ENCODE assay signal across 17 mouse cellular contexts in the genomic region with DNA sequence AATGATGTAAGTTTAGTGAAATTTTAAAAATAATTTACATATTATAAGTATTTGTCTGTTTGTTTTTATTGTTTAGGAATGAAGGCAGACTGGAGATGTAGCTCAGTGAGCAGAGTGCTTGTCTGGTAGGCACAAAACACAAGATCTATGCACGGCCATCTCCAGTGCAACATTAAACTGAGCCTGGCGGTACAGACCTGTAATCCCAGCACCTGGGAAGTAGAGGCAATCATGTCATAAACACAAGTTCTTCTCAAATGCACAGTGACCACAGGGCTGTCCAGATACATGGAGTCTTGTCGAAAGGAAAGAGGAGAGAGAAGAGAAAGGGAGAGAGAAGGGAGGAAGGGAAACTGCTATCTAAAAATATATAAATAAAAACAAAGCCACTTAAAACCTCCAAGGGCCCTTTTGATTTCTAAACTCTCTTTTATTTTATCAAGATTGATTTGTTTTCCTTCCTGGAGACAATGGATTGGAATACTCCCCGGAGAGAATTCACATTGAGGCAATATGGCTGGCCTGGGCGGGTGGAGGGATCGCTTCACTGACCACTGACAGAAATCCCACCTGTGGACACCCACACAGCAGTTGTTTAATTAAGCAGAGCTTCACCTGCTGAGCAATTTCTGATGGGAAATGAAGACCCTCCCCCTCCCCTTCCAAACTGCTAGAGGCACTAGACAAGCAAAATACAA.
A peak's percentile ranks its signal among the peaks of the same experiment; 100 is the strongest.
DNase-seq lines count a peak whose midpoint lies in the region; ATAC-seq and TF ChIP-seq lines count a peak whose summit lies in the region.
"Had no signal": no experiment of that assay in that cellular context is flagged by ENCODE, and none has a peak within 500 bp of the region (broad histone marks: within the 10 kb centered on the region; RNA-seq: fewer than 3 reads in every experiment).

No protein-coding gene starts in this region.

- H3K9me3 ChIP-seq in midbrain, embryonic 12.5 days: no peaks in the 10 kb centered on the region
- no peaks in the 10 kb centered on the region for H3K9me3 ChIP-seq in midbrain, postnatal 0 days (ENCODE audit: low read length)
- H3K9me3 ChIP-seq in hindbrain, postnatal 0 days (ENCODE audit: low read length): no peaks in the 10 kb centered on the region
- H3K9me3 ChIP-seq in neural tube, embryonic 15.5 days (replicated peaks): no peaks in the 10 kb centered on the region
- H3K9me3 ChIP-seq: embryonic facial prominence, embryonic 13.5 days; heart, embryonic 15.5 days; limb, embryonic 13.5 days had no signal

- no peaks in the 10 kb centered on the region for H3K36me3 ChIP-seq in midbrain, embryonic 12.5 days
- H3K36me3 ChIP-seq in midbrain, postnatal 0 days (ENCODE audit: insufficient read depth, low read length): no peaks in the 10 kb centered on the region
- no peaks in the 10 kb centered on the region for H3K36me3 ChIP-seq in hindbrain, postnatal 0 days (ENCODE audit: insufficient read depth, low read length)
- H3K36me3 ChIP-seq in neural tube, embryonic 15.5 days: no peaks in the 10 kb centered on the region
- H3K36me3 ChIP-seq: embryonic facial prominence, embryonic 13.5 days; heart, embryonic 15.5 days; limb, embryonic 13.5 days had no signal

- ATAC-seq in cerebellum, adult (ENCODE audit: insufficient number of reproducible peaks, low FRiP score, low TSS enrichment): no peak
- ATAC-seq in midbrain, embryonic 12.5 days (ENCODE audit: low FRiP score, low read depth): peak; percentile 45
- ATAC-seq in midbrain, postnatal 0 days (ENCODE audit: low FRiP score): no peak
- peak; percentile 78 for ATAC-seq in hindbrain, postnatal 0 days
- peak; percentile 63; the same call in 1 of the 2 replicates for ATAC-seq in neural tube, embryonic 15.5 days (ENCODE audit: low FRiP score)

- no peak overlapping the region; the same call in 1 of the 2 replicates for H3K27ac ChIP-seq in midbrain, embryonic 12.5 days (replicated peaks)
- H3K27ac ChIP-seq in midbrain, postnatal 0 days (ENCODE audit: low read depth, low read length): no peak overlapping the region
- H3K27ac ChIP-seq in hindbrain, postnatal 0 days: no peak overlapping the region
- H3K27ac ChIP-seq in neural tube, embryonic 15.5 days (replicated peaks): no peak overlapping the region
- H3K27ac ChIP-seq: embryonic facial prominence, embryonic 13.5 days; heart, embryonic 15.5 days; left cerebral cortex, adult 2 months; limb, embryonic 13.5 days; liver, embryonic 14.5 days had no signal

- peak; percentile 2 for DNase-seq in cerebellum, adult 9-11 months
- DNase-seq in midbrain, postnatal 0 days (ENCODE audit: low spot score): no peak
- peak; percentile 69 for DNase-seq in hindbrain, postnatal 0 days (ENCODE audit: low spot score)
- no peak for DNase-seq in gastrocnemius, postnatal 10 days
- DNase-seq in thymus, postnatal 10 days (ENCODE audit: low spot score in 2 of 2): no peak
- DNase-seq: heart, adult 11 months; kidney, adult 2 months; kidney, postnatal 14 days; thymus, postnatal 4 days had no signal

- H3K9ac ChIP-seq in midbrain, embryonic 12.5 days (replicated peaks): no peak overlapping the region
- no peak overlapping the region for H3K9ac ChIP-seq in midbrain, postnatal 0 days (replicated peaks; ENCODE audit: low read length, poor library complexity, severe bottlenecking)
- no peak overlapping the region for H3K9ac ChIP-seq in hindbrain, postnatal 0 days (replicated peaks; ENCODE audit: low read length)
- no peak overlapping the region for H3K9ac ChIP-seq in neural tube, embryonic 15.5 days (replicated peaks)
- H3K9ac ChIP-seq: embryonic facial prominence, embryonic 13.5 days; heart, embryonic 15.5 days; limb, embryonic 13.5 days; liver, embryonic 14.5 days had no signal

- H3K4me1 ChIP-seq in midbrain, embryonic 12.5 days: peaks cover 18% of the 10 kb centered on the region
- H3K4me1 ChIP-seq in midbrain, postnatal 0 days (ENCODE audit: insufficient read depth, low read length): no peaks in the 10 kb centered on the region
- peaks cover 7% of the 10 kb centered on the region; the same call in 1 of the 2 replicates for H3K4me1 ChIP-seq in hindbrain, postnatal 0 days (ENCODE audit: insufficient read depth, low read length)
- H3K4me1 ChIP-seq in neural tube, embryonic 15.5 days: peaks cover 10% of the 10 kb centered on the region
- H3K4me1 ChIP-seq: heart, embryonic 15.5 days had no signal

- no peak overlapping the region for H3K4me2 ChIP-seq in midbrain, embryonic 12.5 days (replicated peaks)
- H3K4me2 ChIP-seq in midbrain, postnatal 0 days (ENCODE audit: low read depth, low read length, poor library complexity, severe bottlenecking): no peak overlapping the region
- 0 out of 2 replicates have a peak overlapping the region, but pooled peaks have one; percentile 13 for H3K4me2 ChIP-seq in hindbrain, postnatal 0 days (ENCODE audit: low read depth, low read length)
- H3K4me2 ChIP-seq in neural tube, embryonic 15.5 days: no peak overlapping the region
- H3K4me2 ChIP-seq: embryonic facial prominence, embryonic 13.5 days; heart, embryonic 15.5 days; limb, embryonic 13.5 days had no signal

- no peak overlapping the region for H3K4me3 ChIP-seq in midbrain, embryonic 12.5 days
- H3K4me3 ChIP-seq in midbrain, postnatal 0 days (ENCODE audit: low read depth, low read length): no peak overlapping the region
- no peak overlapping the region for H3K4me3 ChIP-seq in hindbrain, postnatal 0 days (ENCODE audit: low read length)
- H3K4me3 ChIP-seq in neural tube, embryonic 15.5 days (replicated peaks): no peak overlapping the region
- H3K4me3 ChIP-seq: embryonic facial prominence, embryonic 13.5 days; heart, embryonic 15.5 days; left cerebral cortex, adult 2 months; limb, embryonic 13.5 days had no signal

- 0 out of 2 replicates have a peak, but pooled peaks cover 5% of the 10 kb centered on the region for H3K27me3 ChIP-seq in midbrain, embryonic 12.5 days
- H3K27me3 ChIP-seq in midbrain, postnatal 0 days (ENCODE audit: insufficient read depth, low read length): no peaks in the 10 kb centered on the region
- H3K27me3 ChIP-seq in hindbrain, postnatal 0 days (ENCODE audit: insufficient read depth, low read length): no peaks in the 10 kb centered on the region
- no peaks in the 10 kb centered on the region for H3K27me3 ChIP-seq in neural tube, embryonic 15.5 days (replicated peaks)
- H3K27me3 ChIP-seq: embryonic facial prominence, embryonic 13.5 days; heart, embryonic 15.5 days; limb, embryonic 13.5 days had no signal

- WGBS in midbrain, embryonic 12.5 days: 64% methylated on average over 6 of the region's 6 CpGs
- 68% methylated on average over 6 of the region's 6 CpGs for WGBS in midbrain, postnatal 0 days
- WGBS in hindbrain, postnatal 0 days: 45% methylated on average over 6 of the region's 6 CpGs
- WGBS in neural tube, embryonic 15.5 days: 47% methylated on average over 6 of the region's 6 CpGs

- TF ChIP-seq CTCF in midbrain, postnatal 0 days (IDR thresholded peaks at IDR 0.05): no peak
- TF ChIP-seq CTCF in hindbrain, postnatal 0 days (IDR thresholded peaks at IDR 0.05; ENCODE audit: low read depth): no peak

Comparison
In these comparisons a context has a peak if more than half of its experiments do, and no peak if none do; other contexts are left out.
1. ATAC-seq: peak in midbrain, embryonic 12.5 days (single experiment), hindbrain, postnatal 0 days (single experiment) and neural tube, embryonic 15.5 days (single experiment); none in cerebellum, adult (single experiment) and midbrain, postnatal 0 days (single experiment).
2. DNase-seq: peak in cerebellum, adult 9-11 months (single experiment) and hindbrain, postnatal 0 days (single experiment); none in midbrain, postnatal 0 days (single experiment), gastrocnemius, postnatal 10 days (single experiment) and thymus, postnatal 10 days (0 of 2).